Mouse (Mus musculus) hindbrain, embryonic 11.5 days (tissue): ENCODE measurements around the gene Rho. TPM values are rescaled to one million over a fixed set of nuclear protein-coding genes. Genes with fewer than 3 reads are reported as not detected.

Experiments used
- ATAC-seq: fragments of 200-750 bp; cut with Nextera tagmentation; 2 replicates; pipeline ENCODE4 v1.8.0; 2017; ENCODE audit warnings: mild to moderate bottlenecking, moderate TSS enrichment, moderate library complexity; ENCODE audit not compliant: low FRiP score
- DNase-seq: peaks from one replicate; pipeline ENCODE4 v3.0.0-alpha.2; 2015; ENCODE audit warnings: low spot score
- H3K27ac ChIP-seq: fragments of 300-500 bp; sonication (generic); 2 replicates; pipeline ENCODE4 v1.5.1; 2014; ENCODE audit warnings: mild to moderate bottlenecking, low read depth, low read length
- H3K27me3 ChIP-seq: fragments of 300-500 bp; sonication (generic); 2 replicates; pipeline ENCODE4 v1.6.1; 2014; ENCODE audit warnings: mild to moderate bottlenecking, low read length, moderate library complexity, mixed read lengths; ENCODE audit not compliant: control insufficient read depth, insufficient read depth
- H3K36me3 ChIP-seq: fragments of 300-500 bp; sonication (generic); 2 replicates; pipeline ENCODE4 v1.6.1; 2014; ENCODE audit warnings: mild to moderate bottlenecking, low read length, moderate library complexity, mixed read lengths; ENCODE audit not compliant: control insufficient read depth, insufficient read depth
- H3K4me1 ChIP-seq: fragments of 300-500 bp; sonication (generic); replicated peaks from 2 replicates; pipeline ENCODE4 v1.6.1; 2014; ENCODE audit warnings: low read length, mixed read lengths; ENCODE audit not compliant: control insufficient read depth, insufficient read depth
- H3K4me2 ChIP-seq: fragments of 300-500 bp; sonication (generic); replicated peaks from 2 replicates; pipeline ENCODE4 v1.6.1; 2014; ENCODE audit warnings: mild to moderate bottlenecking, low read depth, low read length
- H3K4me3 ChIP-seq: fragments of 300-500 bp; sonication (generic); 2 replicates; pipeline ENCODE4 v1.5.1; 2014; ENCODE audit warnings: low read depth, low read length
- H3K9ac ChIP-seq: fragments of 300-500 bp; sonication (generic); 2 replicates; pipeline ENCODE4 v1.6.1; 2014; ENCODE audit warnings: low read depth, low read length
- H3K9me3 ChIP-seq: fragments of 300-500 bp; sonication (generic); 2 replicates; pipeline ENCODE4 v1.6.1; 2016; ENCODE audit warnings: low read length; ENCODE audit not compliant: control insufficient read depth
- WGBS: fragments of 180-500 bp; shearing (Covaris S2); extraction: QIAGEN DNeasy Blood & Tissue Kit; methylation state at CpG from one replicate; pipeline ENCODE4 v1.1.7; 2014; 5-methylcytosine and 5-hydroxymethylcytosine counted together
- polyA plus RNA-seq: library from polyadenylated mRNA; unstranded; fragments of >200 nt; fragmentation: Nextera tagmentation; extraction: Ambion mirVana; gene quantifications from 2 replicates; pipeline ENCODE4 v1.2.1, GENCODE M21; 2014

The Rho gene
- polyA plus RNA-seq, 1 experiment from 2014 or later = 0.22 TPM

- Histone ChIP-seq H3K36me3 (no peaks in the 10 kb centered on the region; the same call in 1 of the 2 replicates), H3K4me1 (no peaks in the 10 kb centered on the region), H3K27ac (no peak overlapping the region), H3K9ac (no peak overlapping the region), H3K4me3 (no peak overlapping the region), H3K27me3 (no peaks in the 10 kb centered on the region), H3K9me3 (no peaks in the 10 kb centered on the region), H3K4me2 (no peak overlapping the region)
- 42% methylated on average over 3 of the region's 3 CpGs for WGBS
- DNase-seq (no peak), ATAC-seq (no peak)
Observed at GRCm38 (mm10) chr6:115909052-115909451, 22.5 kb upstream of the Rho start.

- H3K9me3 ChIP-seq = no peaks in the 10 kb centered on the region
- no peaks in the 10 kb centered on the region; the same call in 1 of the 2 replicates for H3K36me3 ChIP-seq
- no peaks in the 10 kb centered on the region for H3K4me1 ChIP-seq
- 65% methylated on average over 8 of the region's 8 CpGs for WGBS
- H3K9ac ChIP-seq = no peak overlapping the region
- ATAC-seq (no peak), DNase-seq (no peak)
- no peak overlapping the region for H3K27ac ChIP-seq
- H3K4me3 ChIP-seq = no peak overlapping the region
- no peak overlapping the region for H3K4me2 ChIP-seq
- H3K27me3 ChIP-seq = no peaks in the 10 kb centered on the region
Observed at GRCm38 (mm10) chr6:115909940-115910339, 21.6 kb upstream of the Rho start.

- ATAC-seq (no peak), DNase-seq (no peak)
- Histone ChIP-seq H3K27me3 (no peaks in the 10 kb centered on the region), H3K4me3 (no peak overlapping the region), H3K9me3 (no peaks in the 10 kb centered on the region), H3K4me2 (no peak overlapping the region), H3K36me3 (no peaks in the 10 kb centered on the region; the same call in 1 of the 2 replicates), H3K9ac (no peak overlapping the region), H3K27ac (no peak overlapping the region), H3K4me1 (no peaks in the 10 kb centered on the region)
- WGBS = 74% methylated on average over 6 of the region's 6 CpGs
Observed at GRCm38 (mm10) chr6:115911763-115912162, 19.8 kb upstream of the Rho start.

GRCm38 (mm10) chr6:115913482-115913881, 18.1 kb upstream of the Rho start:
- Histone ChIP-seq H3K4me2 (no peak overlapping the region), H3K4me3 (no peak overlapping the region), H3K27me3 (no peaks in the 10 kb centered on the region), H3K9ac (no peak overlapping the region), H3K4me1 (no peaks in the 10 kb centered on the region), H3K9me3 (no peaks in the 10 kb centered on the region), H3K27ac (no peak overlapping the region), H3K36me3 (no peaks in the 10 kb centered on the region)
- ATAC-seq (no peak), DNase-seq (no peak)
- 90% methylated on average over 10 of the region's 10 CpGs for WGBS

- Histone ChIP-seq H3K9ac (no peak overlapping the region), H3K4me1 (no peaks in the 10 kb centered on the region), H3K36me3 (no peaks in the 10 kb centered on the region), H3K9me3 (no peaks in the 10 kb centered on the region), H3K27me3 (no peaks in the 10 kb centered on the region), H3K4me2 (no peak overlapping the region), H3K4me3 (no peak overlapping the region), H3K27ac (no peak overlapping the region)
- ATAC-seq = no peak
- WGBS = 87% methylated on average over 15 of the region's 15 CpGs
- DNase-seq = no peak
Observed at GRCm38 (mm10) chr6:115914511-115915202, 16.9 kb upstream of the Rho start.

GRCm38 (mm10) chr6:115915601-115916445, 15.7 kb upstream of the Rho start:
- Histone ChIP-seq H3K36me3 (no peaks in the 10 kb centered on the region), H3K27ac (no peak overlapping the region), H3K9me3 (no peaks in the 10 kb centered on the region), H3K4me3 (no peak overlapping the region), H3K4me2 (no peak overlapping the region), H3K4me1 (no peaks in the 10 kb centered on the region), H3K27me3 (no peaks in the 10 kb centered on the region), H3K9ac (no peak overlapping the region)
- DNase-seq = no peak
- no peak for ATAC-seq
- 85% methylated on average over 17 of the region's 17 CpGs for WGBS

- no peak overlapping the region for H3K4me2 ChIP-seq
- WGBS = 95% methylated on average over 5 of the region's 5 CpGs
- no peaks in the 10 kb centered on the region for H3K9me3 ChIP-seq
- no peaks in the 10 kb centered on the region for H3K4me1 ChIP-seq
- no peaks in the 10 kb centered on the region for H3K27me3 ChIP-seq
- H3K36me3 ChIP-seq = no peaks in the 10 kb centered on the region
- H3K27ac ChIP-seq = no peak overlapping the region
- no peak overlapping the region for H3K4me3 ChIP-seq
- DNase-seq (no peak), ATAC-seq (no peak)
- H3K9ac ChIP-seq = no peak overlapping the region
Observed at GRCm38 (mm10) chr6:115916611-115917010, 14.9 kb upstream of the Rho start.

- Histone ChIP-seq H3K9me3 (no peaks in the 10 kb centered on the region), H3K27ac (no peak overlapping the region), H3K4me2 (no peak overlapping the region), H3K4me3 (no peak overlapping the region), H3K9ac (no peak overlapping the region), H3K27me3 (no peaks in the 10 kb centered on the region), H3K4me1 (no peaks in the 10 kb centered on the region), H3K36me3 (no peaks in the 10 kb centered on the region)
- DNase-seq (no peak), ATAC-seq (no peak)
- 76% methylated on average over 1 of the region's 1 CpGs for WGBS
Observed at GRCm38 (mm10) chr6:115918615-115919014, 12.9 kb upstream of the Rho start.

- ATAC-seq (no peak), DNase-seq (no peak)
- no peak overlapping the region for H3K27ac ChIP-seq
- WGBS = 90% methylated on average over 5 of the region's 5 CpGs
- H3K27me3 ChIP-seq = no peaks in the 10 kb centered on the region
- no peaks in the 10 kb centered on the region for H3K36me3 ChIP-seq
- H3K4me2 ChIP-seq = no peak overlapping the region
- H3K4me3 ChIP-seq = no peak overlapping the region
- no peaks in the 10 kb centered on the region for H3K4me1 ChIP-seq
- no peaks in the 10 kb centered on the region for H3K9me3 ChIP-seq
- H3K9ac ChIP-seq = no peak overlapping the region
Observed at GRCm38 (mm10) chr6:115919876-115920275, 11.7 kb upstream of the Rho start.
